Mouse (Mus musculus) 3134 (cell line): ENCODE data around the gene Aen.

Experiments used
- DNase-seq: peaks from one replicate; pipeline ENCODE4 v3.0.0-alpha.2; 2011; ENCODE audit warnings: low spot score; ENCODE audit not compliant: insufficient read length; ENCODE audit errors: extremely low read depth

Aen gene

GRCm38 (mm10) chr7:78895653-78896333 lies at the start of gene Aen:
Aen (plus strand) TSS chr7:78895854.
- DNase-seq: peak; percentile 94

- no peak for DNase-seq
These were observed 49.5 kb upstream of the Aen start for GRCm38 (mm10) chr7:78846066-78846716.

- peak; percentile 84 for DNase-seq
These were observed 48.8 kb upstream of the Aen start, which contains the start of gene Det1 for GRCm38 (mm10) chr7:78846737-78847434. Det1 (minus strand) TSS chr7:78847263.

GRCm38 (mm10) chr7:78854051-78854450 lies 41.6 kb upstream of the Aen start:
- no peak for DNase-seq

- no peak for DNase-seq
These were observed 40.5 kb upstream of the Aen start for GRCm38 (mm10) chr7:78855044-78855655.

- DNase-seq: no peak
These were observed 31.7 kb upstream of the Aen start for GRCm38 (mm10) chr7:78863796-78864445.

- no peak for DNase-seq
These were observed 31.2 kb upstream of the Aen start for GRCm38 (mm10) chr7:78864446-78864802.

GRCm38 (mm10) chr7:78865212-78865949 lies 30.3 kb upstream of the Aen start:
- DNase-seq: no peak

- DNase-seq: no peak
These were observed 26.9 kb upstream of the Aen start for GRCm38 (mm10) chr7:78868731-78869130.

- DNase-seq: no peak
These were observed 23.3 kb upstream of the Aen start for GRCm38 (mm10) chr7:78872366-78872765.

GRCm38 (mm10) chr7:78872831-78873230 lies 22.8 kb upstream of the Aen start:
- no peak for DNase-seq

- DNase-seq: no peak
These were observed 13.8 kb upstream of the Aen start for GRCm38 (mm10) chr7:78881607-78882468.

- DNase-seq: no peak
These were observed 13.2 kb upstream of the Aen start for GRCm38 (mm10) chr7:78882469-78882837.

GRCm38 (mm10) chr7:78883016-78883725 lies 12.5 kb upstream of the Aen start:
- no peak for DNase-seq

GRCm38 (mm10) chr7:78883726-78884060 lies 12.0 kb upstream of the Aen start:
- DNase-seq: no peak

- DNase-seq: no peak
These were observed 11.5 kb upstream of the Aen start for GRCm38 (mm10) chr7:78884139-78884538.

GRCm38 (mm10) chr7:78885404-78885803 lies 10.2 kb upstream of the Aen start:
- DNase-seq: no peak

GRCm38 (mm10) chr7:78886496-78886895 lies 9.2 kb upstream of the Aen start:
- no peak for DNase-seq

- DNase-seq: no peak
These were observed 8.2 kb upstream of the Aen start for GRCm38 (mm10) chr7:78887431-78887842.
